Mouse (Mus musculus) c-Kit-negative CD71-positive TER-119-positive erythroid progenitor cells, embryonic 14.5 days (primary cell): ENCODE measurements around the gene Siglecg.
"Not testable (repeated sequence)": the region's sequence is repeated elsewhere in the genome, so short reads cannot be mapped to it uniquely, and the experiment has no call there.

Experiments
- DNase-seq: peaks from one replicate; pipeline ENCODE4 v3.0.0-alpha.2; 2013; ENCODE audit warnings: low read depth, low spot score

Siglecg gene

GRCm38 (mm10) chr7:43408131-43408553 is at the start of gene Siglecg:
TSS of gene Siglecg (plus strand) at chr7:43408204.
- no peak for DNase-seq

- DNase-seq: no peak
Measured at GRCm38 (mm10) chr7:43358556-43358955, 49.4 kb upstream of the Siglecg start.

DNA sequence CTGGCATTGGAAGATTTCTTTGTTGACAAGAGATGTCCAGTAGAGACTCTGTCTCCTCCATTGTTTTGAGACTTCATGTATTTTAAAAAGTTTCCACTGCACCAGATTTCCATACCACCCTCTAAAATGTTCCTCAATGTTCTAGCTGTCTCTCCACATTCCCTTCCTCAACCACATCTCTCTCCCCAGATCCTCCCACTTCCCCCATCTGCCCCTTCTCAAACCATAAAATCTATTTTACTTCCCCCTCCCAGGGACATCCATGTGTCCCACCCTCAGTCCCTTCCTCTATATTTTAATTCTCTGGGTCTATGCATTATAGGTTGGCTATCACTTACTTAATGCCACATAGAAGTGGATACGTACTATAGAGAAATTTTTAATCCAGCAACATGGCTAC is 46.6 kb upstream of the Siglecg start:
- no peak for DNase-seq

DNA sequence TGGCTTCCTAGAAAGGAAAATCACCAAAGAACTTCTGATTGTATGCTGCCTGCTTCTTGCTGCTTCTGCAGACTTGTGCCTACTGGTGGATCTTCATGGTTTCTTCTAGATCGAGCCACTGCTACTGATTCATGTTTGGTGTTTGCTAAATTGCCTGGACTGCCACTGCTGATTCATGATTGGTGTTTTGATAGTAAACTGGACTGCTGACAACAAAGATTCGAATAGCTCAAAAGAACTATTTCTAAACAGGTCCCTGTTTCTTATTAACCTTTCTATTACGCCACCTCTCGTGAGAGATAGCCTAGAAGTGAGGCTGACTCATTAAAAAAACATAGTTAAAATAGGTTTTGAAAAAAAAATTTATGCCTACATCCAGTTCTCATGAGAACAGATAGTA is 46.0 kb upstream of the Siglecg start:
- no peak for DNase-seq

GRCm38 (mm10) chr7:43378226-43378625 is 29.8 kb upstream of the Siglecg start:
- peak; percentile 5 for DNase-seq

DNA sequence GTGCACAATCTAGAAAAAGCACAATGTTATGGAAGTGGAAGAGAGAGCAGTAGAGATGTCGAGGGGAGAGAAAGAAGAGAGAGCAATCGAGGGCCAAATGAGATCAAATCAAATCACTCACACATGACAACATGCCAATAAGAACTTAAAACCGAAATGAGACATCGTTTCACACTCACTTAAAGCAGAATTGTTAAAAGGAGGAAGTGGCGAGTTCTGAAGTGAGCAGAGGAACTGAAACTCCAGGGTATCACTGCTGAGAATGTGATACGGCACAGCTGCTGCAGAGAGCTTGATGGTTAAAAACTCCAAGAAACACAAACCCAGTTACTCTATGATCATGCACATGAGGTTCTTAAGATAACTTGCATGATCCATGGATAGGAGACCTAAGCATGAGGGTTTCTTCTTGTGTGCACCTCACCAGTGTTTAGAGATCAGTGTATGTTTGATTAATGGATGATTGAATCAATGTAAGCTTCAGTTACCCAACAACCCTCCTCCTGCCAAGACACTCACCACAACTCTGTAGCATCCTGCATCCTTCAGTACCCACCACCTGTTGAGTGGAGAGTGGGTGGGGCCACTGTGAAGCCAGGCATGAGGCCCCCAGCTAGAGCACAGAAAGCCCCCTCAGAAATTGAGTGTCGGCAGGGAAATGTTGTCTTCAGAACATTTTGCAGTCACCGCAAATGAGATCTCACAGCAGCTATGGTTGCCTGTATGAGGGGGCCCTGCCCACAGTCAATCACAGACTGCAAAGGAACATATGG is 15.5 kb upstream of the Siglecg start:
- DNase-seq: no peak

- no peak for DNase-seq
Measured at GRCm38 (mm10) chr7:43399501-43399900, 8.5 kb upstream of the Siglecg start.

DNA sequence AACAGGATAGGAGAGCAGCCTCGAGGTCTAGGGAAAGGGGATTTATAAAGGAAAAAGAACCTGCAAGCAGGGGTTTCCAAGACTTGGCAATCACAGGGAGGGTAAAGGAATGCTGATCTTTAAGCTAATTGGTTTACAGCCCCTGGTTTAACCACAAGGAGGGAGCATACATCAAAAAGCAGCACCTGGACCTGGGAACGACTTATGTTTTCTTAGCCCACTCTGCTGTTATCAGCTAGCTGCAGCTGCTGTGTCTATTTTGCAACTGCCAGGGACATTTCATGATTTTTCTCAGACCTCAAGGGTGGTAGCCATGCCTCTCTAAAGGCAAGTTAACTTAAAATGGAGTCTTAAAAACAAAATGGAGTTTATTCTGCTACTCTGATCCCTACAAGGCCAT is 5.3 kb upstream of the Siglecg start:
- no peak for DNase-seq

- DNase-seq: no peak
Measured at GRCm38 (mm10) chr7:43407573-43407972, 431 bp upstream of the Siglecg start.

DNA sequence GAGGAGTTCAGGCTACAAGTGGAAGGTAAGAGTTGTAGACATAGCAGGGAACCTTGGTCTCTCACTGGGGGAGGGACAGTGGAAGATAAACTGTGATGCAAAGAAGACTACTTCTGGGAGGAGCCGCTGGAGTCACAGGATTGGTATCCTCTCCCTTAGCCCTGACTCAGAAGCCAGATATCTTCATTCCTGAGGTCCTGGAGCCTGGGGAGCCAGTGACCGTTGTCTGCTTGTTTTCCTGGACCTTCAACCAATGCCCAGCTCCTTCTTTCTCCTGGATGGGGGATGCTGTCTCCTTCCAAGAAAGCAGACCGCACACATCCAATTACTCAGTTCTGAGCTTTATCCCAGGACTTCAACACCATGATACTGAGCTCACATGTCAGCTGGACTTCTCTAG is 1.1 kb downstream of the Siglecg start:
- DNase-seq: no peak

- DNase-seq: not testable (repeated sequence)
Measured at GRCm38 (mm10) chr7:43411724-43412123, 3.7 kb downstream of the Siglecg start.

GRCm38 (mm10) chr7:43417298-43417697 is 9.3 kb downstream of the Siglecg start:
- DNase-seq: no peak

- DNase-seq: peak; percentile 15
Measured at GRCm38 (mm10) chr7:43422995-43423617, 15.1 kb downstream of the Siglecg start.

GRCm38 (mm10) chr7:43423991-43424625 is 16.1 kb downstream of the Siglecg start:
- no peak for DNase-seq

- no peak for DNase-seq
Measured at GRCm38 (mm10) chr7:43427406-43427805, 19.4 kb downstream of the Siglecg start, which contains the start of gene Lim2. TSS of gene Lim2 (plus strand) at chr7:43427670.

GRCm38 (mm10) chr7:43429500-43429899 is 21.5 kb downstream of the Siglecg start:
- no peak for DNase-seq

DNA sequence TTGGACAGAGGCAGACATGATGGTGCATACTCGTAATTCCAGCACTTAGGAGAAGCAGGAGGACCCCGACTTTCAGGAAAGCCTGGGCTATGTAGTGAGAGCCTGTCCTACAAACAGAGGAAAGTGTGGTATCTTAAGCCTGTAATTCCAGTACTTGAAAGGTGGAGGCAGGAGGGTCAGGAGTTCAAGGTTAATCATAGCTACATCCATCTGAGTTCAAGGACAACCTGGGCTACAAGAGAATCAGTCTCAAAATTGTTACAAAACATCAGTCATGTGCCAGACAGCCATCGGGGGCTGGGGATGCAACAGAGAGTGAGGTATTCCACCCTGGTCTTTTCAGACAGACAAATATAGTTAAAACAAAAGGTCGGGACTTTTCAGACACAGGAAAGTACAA is 24.9 kb downstream of the Siglecg start:
- no peak for DNase-seq

- DNase-seq: no peak
Measured at GRCm38 (mm10) chr7:43434676-43435075, 26.7 kb downstream of the Siglecg start.

DNA sequence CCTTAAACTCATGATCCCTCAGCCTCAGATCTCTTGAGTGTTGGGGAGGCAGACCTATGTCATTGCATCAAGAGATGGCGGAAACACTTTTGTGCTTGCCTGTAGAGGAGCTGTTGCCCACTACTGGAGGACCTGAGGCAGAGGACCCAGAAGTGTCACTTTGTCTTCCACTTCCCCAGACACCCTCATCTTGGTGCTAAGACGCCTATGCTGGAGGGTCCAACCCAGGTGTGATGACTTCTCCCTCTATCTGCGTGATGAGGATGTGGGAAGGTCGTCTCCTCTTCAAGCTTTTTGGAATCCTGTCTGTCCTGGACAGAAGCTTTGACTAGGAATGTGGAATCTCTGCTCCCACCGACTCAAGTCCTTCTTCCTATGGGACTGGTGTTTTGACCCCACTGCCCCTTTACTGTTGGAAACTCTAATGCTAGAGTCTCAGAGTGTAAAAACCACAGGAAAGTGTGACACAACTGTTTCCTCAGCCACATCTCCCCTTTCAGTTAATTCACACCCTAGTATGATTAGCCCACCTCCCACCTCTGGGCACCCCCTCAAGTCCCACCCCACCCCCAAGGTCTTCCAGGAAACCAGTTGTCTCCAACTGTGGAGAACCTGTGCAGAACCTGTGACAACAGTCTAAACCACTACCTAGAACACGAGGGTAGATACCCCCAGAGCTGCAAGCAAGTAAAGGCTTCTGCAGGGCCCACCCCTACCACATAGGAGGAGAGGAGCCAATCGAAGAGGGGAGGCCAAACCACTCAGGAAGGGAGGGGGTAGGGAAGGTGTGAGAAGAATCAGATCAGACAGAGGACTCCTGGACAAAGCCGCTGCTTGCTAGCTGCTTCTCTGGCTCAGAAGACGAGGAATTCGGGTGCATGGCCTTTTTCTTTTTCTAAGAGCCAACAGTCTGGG is 28.6 kb downstream of the Siglecg start, which contains the start of gene Nkg7:
Nkg7 (plus strand) TSS at position 733 of the 915 bp plus-strand sequence.
- DNase-seq: no peak

GRCm38 (mm10) chr7:43438611-43439010 is 30.6 kb downstream of the Siglecg start:
- DNase-seq: no peak

DNA sequence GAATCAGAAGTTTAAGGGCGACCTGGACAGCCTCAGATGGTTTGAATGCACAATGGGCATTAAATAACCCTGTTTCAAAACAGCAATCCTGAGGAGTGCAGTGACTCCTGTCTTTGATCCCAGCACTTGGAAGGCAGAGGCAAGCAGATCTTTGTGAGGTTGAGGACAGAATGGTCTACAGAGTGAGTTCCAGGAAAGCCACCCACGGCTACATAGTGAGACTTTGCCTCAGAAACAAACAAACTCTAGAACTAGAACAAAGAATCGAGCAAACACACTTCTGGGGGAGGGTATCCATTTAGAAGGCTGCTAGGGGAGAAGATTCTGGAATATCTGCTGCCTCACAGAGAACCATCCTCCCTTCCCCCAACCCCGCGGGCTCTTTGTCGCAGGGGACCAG is 32.5 kb downstream of the Siglecg start, which contains the start of gene Cldnd2:
Cldnd2 (plus strand) TSS at position 301 of the 400 bp plus-strand sequence.
- DNase-seq: no peak
